19 mouse cellular contexts compared by ENCODE assay signal in the genomic region with DNA sequence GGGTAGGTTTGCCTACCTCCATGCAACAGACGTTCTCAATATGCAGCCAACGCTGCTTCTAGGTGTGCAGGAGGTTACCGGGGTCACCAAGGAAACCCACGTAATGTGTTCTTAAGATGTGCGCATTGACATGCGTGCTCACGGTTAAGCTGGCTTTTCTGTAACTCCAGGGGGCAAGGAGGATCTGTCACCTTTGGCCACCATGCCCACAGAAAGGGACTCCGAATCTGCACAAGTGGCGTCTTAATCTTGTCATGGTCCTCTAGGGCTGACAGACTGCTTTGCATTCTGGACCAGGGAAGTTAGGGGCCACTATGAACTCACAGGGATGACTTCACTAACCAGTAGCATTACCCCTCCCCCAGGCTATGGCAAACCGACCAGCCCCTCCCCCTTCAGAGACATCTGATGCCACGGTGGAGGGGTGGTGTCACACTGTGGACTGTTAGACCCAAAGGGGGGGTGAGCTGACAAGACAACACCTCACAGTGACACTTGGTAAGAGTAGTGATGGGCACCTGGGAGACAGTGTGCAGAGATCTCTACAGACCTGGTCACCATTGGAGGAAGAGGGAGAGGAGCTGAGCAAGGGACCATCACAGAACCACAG. TPM values are rescaled to one million over a fixed set of nuclear protein-coding genes. Genes with fewer than 3 reads are reported as not detected.
DNase-seq lines count a peak whose midpoint lies in the region; ATAC-seq and TF ChIP-seq lines count a peak whose summit lies in the region.
"Had no signal": no experiment of that assay in that cellular context is flagged by ENCODE, and none has a peak within 500 bp of the region (broad histone marks: within the 10 kb centered on the region; RNA-seq: fewer than 3 reads in every experiment).

No protein-coding gene starts in this region.

- no peak overlapping the region for H3K27ac ChIP-seq in liver, embryonic 11.5 days (ENCODE audit: low read depth, low read length)
- no peak overlapping the region for H3K27ac ChIP-seq in stomach, embryonic 14.5 days (ENCODE audit: low read length)
- H3K27ac ChIP-seq in stomach, postnatal 0 days (replicated peaks) = no peak overlapping the region
- H3K27ac ChIP-seq in liver, embryonic 12.5 days = no peak overlapping the region
- H3K27ac ChIP-seq: embryonic facial prominence, embryonic 12.5 days; forebrain, embryonic 13.5 days; gastrocnemius, adult 2 months; hindbrain, embryonic 10.5 days; hindbrain, embryonic 14.5 days had no signal

- peaks cover 5% of the 10 kb centered on the region; the same call in 1 of the 2 replicates for H3K4me1 ChIP-seq in liver, embryonic 11.5 days (replicated peaks; ENCODE audit: control insufficient read depth, insufficient read depth, low read length)
- no peaks in the 10 kb centered on the region for H3K4me1 ChIP-seq in stomach, embryonic 14.5 days (ENCODE audit: control insufficient read depth, insufficient read depth, low read length)
- H3K4me1 ChIP-seq in stomach, postnatal 0 days (replicated peaks; ENCODE audit: control insufficient read depth, insufficient read depth) = no peaks in the 10 kb centered on the region
- H3K4me1 ChIP-seq in liver, embryonic 12.5 days = peaks cover 8% of the 10 kb centered on the region
- H3K4me1 ChIP-seq: embryonic facial prominence, embryonic 12.5 days; forebrain, embryonic 13.5 days had no signal

- no peak overlapping the region for H3K9ac ChIP-seq in liver, embryonic 11.5 days (ENCODE audit: low read depth, low read length)
- no peak overlapping the region for H3K9ac ChIP-seq in stomach, embryonic 14.5 days (replicated peaks; ENCODE audit: low read depth, low read length)
- no peak overlapping the region for H3K9ac ChIP-seq in stomach, postnatal 0 days (ENCODE audit: low read length)
- H3K9ac ChIP-seq in liver, embryonic 12.5 days = no peak overlapping the region
- H3K9ac ChIP-seq: embryonic facial prominence, embryonic 12.5 days; forebrain, embryonic 13.5 days; heart, embryonic 12.5 days; hindbrain, embryonic 14.5 days had no signal

- H3K4me3 ChIP-seq in liver, embryonic 11.5 days (ENCODE audit: low read depth, low read length) = no peak overlapping the region
- H3K4me3 ChIP-seq in stomach, embryonic 14.5 days (ENCODE audit: low read depth, low read length) = no peak overlapping the region
- no peak overlapping the region for H3K4me3 ChIP-seq in stomach, postnatal 0 days (ENCODE audit: low read depth, low read length)
- no peak overlapping the region for H3K4me3 ChIP-seq in liver, embryonic 12.5 days
- H3K4me3 ChIP-seq: embryonic facial prominence, embryonic 12.5 days; forebrain, embryonic 13.5 days; gastrocnemius, adult 2 months; heart, embryonic 12.5 days; hindbrain, embryonic 10.5 days had no signal

- 76% methylated on average over 11 of the region's 11 CpGs for WGBS in liver, embryonic 11.5 days
- 78% methylated on average over 11 of the region's 11 CpGs for WGBS in stomach, embryonic 14.5 days
- 80% methylated on average over 11 of the region's 11 CpGs for WGBS in stomach, postnatal 0 days
- 76% methylated on average over 11 of the region's 11 CpGs for WGBS in liver, embryonic 12.5 days (ENCODE audit: insufficient replicate concordance)

- H3K9me3 ChIP-seq in liver, embryonic 11.5 days (ENCODE audit: control insufficient read depth, low read length) = no peaks in the 10 kb centered on the region
- H3K9me3 ChIP-seq in stomach, embryonic 14.5 days (ENCODE audit: control insufficient read depth, low read depth, low read length) = no peaks in the 10 kb centered on the region
- H3K9me3 ChIP-seq in stomach, postnatal 0 days (ENCODE audit: control insufficient read depth, low read length) = no peaks in the 10 kb centered on the region
- H3K9me3 ChIP-seq in liver, embryonic 12.5 days (replicated peaks) = no peaks in the 10 kb centered on the region
- H3K9me3 ChIP-seq: embryonic facial prominence, embryonic 12.5 days; forebrain, embryonic 13.5 days; heart, embryonic 12.5 days; hindbrain, embryonic 10.5 days had no signal

- no peak for TF ChIP-seq CTCF in stomach, postnatal 0 days (IDR thresholded peaks at IDR 0.05; ENCODE audit: low read depth)

- DNase-seq in liver, embryonic 11.5 days (ENCODE audit: low spot score) = no peak
- no peak for DNase-seq in liver
- no peak for DNase-seq in stomach, postnatal 0 days (ENCODE audit: low spot score)
- DNase-seq in cerebellum, postnatal 14 days = no peak
- DNase-seq: adrenal gland, adult 2 months; adrenal gland, postnatal 25 days; cerebellum, adult 18-20 months; cerebellum, adult 9-11 months; embryo, embryonic 11 days; gastrocnemius, postnatal 25 days had no signal

- H3K4me2 ChIP-seq in liver, embryonic 11.5 days = no peak overlapping the region
- no peak overlapping the region for H3K4me2 ChIP-seq in stomach, embryonic 14.5 days (replicated peaks; ENCODE audit: low read depth, low read length)
- H3K4me2 ChIP-seq in stomach, postnatal 0 days (replicated peaks; ENCODE audit: low read depth) = no peak overlapping the region
- H3K4me2 ChIP-seq in liver, embryonic 12.5 days = no peak overlapping the region
- H3K4me2 ChIP-seq: embryonic facial prominence, embryonic 12.5 days; forebrain, embryonic 13.5 days; heart, embryonic 12.5 days; hindbrain, embryonic 14.5 days had no signal

- peaks cover 12% of the 10 kb centered on the region for H3K36me3 ChIP-seq in liver, embryonic 11.5 days (ENCODE audit: control insufficient read depth, insufficient read depth, low read length)
- peaks cover 9% of the 10 kb centered on the region for H3K36me3 ChIP-seq in stomach, embryonic 14.5 days (ENCODE audit: control insufficient read depth, insufficient read depth, low read length)
- H3K36me3 ChIP-seq in stomach, postnatal 0 days (ENCODE audit: control insufficient read depth, insufficient read depth, low read length) = peaks cover 4% of the 10 kb centered on the region; the same call in 1 of the 2 replicates
- H3K36me3 ChIP-seq in liver, embryonic 12.5 days = peaks cover 37% of the 10 kb centered on the region

- H3K27me3 ChIP-seq in liver, embryonic 11.5 days (replicated peaks; ENCODE audit: control insufficient read depth, insufficient read depth, low read length) = no peaks in the 10 kb centered on the region
- no peaks in the 10 kb centered on the region for H3K27me3 ChIP-seq in stomach, embryonic 14.5 days (ENCODE audit: control insufficient read depth, insufficient read depth, low read length)
- H3K27me3 ChIP-seq in stomach, postnatal 0 days (ENCODE audit: control insufficient read depth, insufficient read depth, low read length) = no peaks in the 10 kb centered on the region
- no peaks in the 10 kb centered on the region for H3K27me3 ChIP-seq in liver, embryonic 12.5 days (replicated peaks)
- H3K27me3 ChIP-seq: embryonic facial prominence, embryonic 12.5 days; forebrain, embryonic 13.5 days; heart, embryonic 12.5 days had no signal

- ATAC-seq in liver, embryonic 11.5 days (replicated peaks; ENCODE audit: low FRiP score) = peak; percentile 49
- ATAC-seq in stomach, embryonic 14.5 days (ENCODE audit: insufficient number of reproducible peaks, insufficient read depth, low FRiP score, low read depth) = peak; percentile 20; the same call in 1 of the 2 replicates
- no peak for ATAC-seq in stomach, postnatal 0 days (ENCODE audit: low FRiP score, low TSS enrichment)
- peak; percentile 40; the same call in 1 of the 2 replicates for ATAC-seq in liver, embryonic 12.5 days
- 0 out of 2 replicates have a peak, but pooled peaks have one; percentile 6 for ATAC-seq in megakaryocyte-erythroid progenitor cell, adult 5-6 weeks (replicated peaks; ENCODE audit: low FRiP score, low TSS enrichment, poor library complexity, severe bottlenecking)
- ATAC-seq: forebrain, embryonic 13.5 days had no signal

- TF ChIP-seq EP300 in stomach, postnatal 0 days (optimal IDR thresholded peaks at IDR 0.05) = no peak

RNA-seq across cellular contexts. Expression of a gene that starts 21.5 kb away (rescaled TPM):
- polyA plus RNA-seq in liver, embryonic 11.5 days (2014; fragmentation: Nextera tagmentation; extraction: Ambion mirVana) = 48.2 and 51.5 TPM in 2 replicates
- 21.1 and 23.8 TPM in 2 replicates for polyA plus RNA-seq in stomach, embryonic 14.5 days (2014; fragmentation: Nextera tagmentation; extraction: Ambion mirVana)
- polyA plus RNA-seq in stomach, postnatal 0 days (2015; fragmentation: Nextera tagmentation; extraction: Ambion mirVana) = 21.6 and 21.8 TPM in 2 replicates
- polyA plus RNA-seq in liver, embryonic 12.5 days (2016; fragmentation: Nextera tagmentation; extraction: Ambion mirVana) = 32.4 and 32.9 TPM in 2 replicates
- 55.4 TPM in 2 replicates for total RNA-seq in megakaryocyte-erythroid progenitor cell, adult 5-6 weeks (2014; fragmentation: Nextera tagmentation)
- 23.7 and 25.8 TPM in 2 replicates for total RNA-seq in megakaryocyte-erythroid progenitor cell, adult 5-6 weeks (2017)
